Mouse (Mus musculus) retina, postnatal 1 day (tissue): ENCODE measurements at regions not wholly inside any gene's neighbourhood (a gene's known extent, or its start where the extent isn't known, plus 50 kb on each side); places are given as distances from the start of the nearest gene placed in this dataset.

Experiments used
- DNase-seq: peaks from one replicate; pipeline ENCODE4 v3.0.0-alpha.2; 2012

DNA sequence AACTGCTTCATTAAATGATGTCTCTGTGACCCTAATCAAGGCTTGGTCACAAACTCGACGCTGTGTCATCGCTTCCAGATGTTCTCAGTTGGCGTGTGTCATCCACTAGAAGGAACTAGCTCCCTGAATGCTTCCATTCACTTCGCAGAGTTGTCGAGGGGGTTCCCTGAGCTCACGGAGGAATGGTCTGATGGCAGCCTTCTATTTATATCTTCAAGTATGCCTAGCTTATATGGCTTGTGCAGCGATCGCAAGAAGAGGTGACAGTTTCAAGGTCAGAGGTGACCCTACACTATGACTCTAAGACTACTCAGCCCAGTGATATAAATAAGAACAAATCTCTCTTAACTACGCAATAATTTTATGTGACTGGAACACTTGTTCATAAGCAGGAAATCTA lies 126.3 kb downstream of the Nr4a2 start:
- no peak for DNase-seq

- DNase-seq: no peak
These were observed 131.0 kb downstream of the Nr4a2 start for GRCm38 (mm10) chr2:56992851-56993250.

GRCm38 (mm10) chr2:56991821-56992220 lies 132.0 kb downstream of the Nr4a2 start:
- DNase-seq: no peak

DNA sequence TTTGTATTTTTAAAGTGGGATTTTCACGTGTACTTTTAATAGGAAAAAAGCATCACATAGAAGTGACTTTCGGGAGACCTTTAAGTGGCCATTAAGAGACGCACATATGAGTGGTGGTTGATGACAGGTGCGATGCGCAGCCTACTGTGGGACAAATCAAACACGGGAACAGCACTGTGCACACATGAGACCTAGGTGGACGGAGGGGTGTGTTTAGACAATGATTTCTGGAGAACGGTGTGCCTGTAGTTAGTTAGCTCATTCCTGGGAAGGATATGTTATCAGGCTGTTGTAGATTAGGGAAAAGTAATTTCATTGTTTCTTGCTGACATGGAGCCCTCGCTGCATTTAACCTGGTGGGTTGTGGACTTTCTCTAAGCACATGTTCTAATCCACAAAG lies 133.0 kb downstream of the Nr4a2 start:
- no peak for DNase-seq

DNA sequence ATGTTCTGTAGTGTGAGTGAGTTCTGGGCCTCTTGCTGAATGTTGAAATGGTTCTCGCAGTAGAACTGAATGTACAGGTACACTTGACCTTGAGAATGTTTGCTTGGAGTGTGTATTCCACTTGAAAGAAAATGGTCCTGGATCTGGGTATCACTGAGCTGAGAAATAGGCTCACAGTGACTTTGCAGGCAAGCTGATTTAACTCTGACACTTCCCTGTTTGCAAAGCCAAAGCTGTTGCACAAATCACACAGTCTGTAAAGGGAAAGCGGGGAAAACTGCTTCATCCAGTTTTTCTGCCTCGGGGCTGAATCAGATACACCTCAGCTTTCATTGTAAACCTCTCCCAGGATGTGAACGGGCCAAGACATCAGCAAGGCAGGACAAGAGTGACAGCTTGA lies 140.6 kb downstream of the Nr4a2 start:
- DNase-seq: no peak

GRCm38 (mm10) chr2:56980601-56981000 lies 143.2 kb downstream of the Nr4a2 start:
- DNase-seq: no peak

DNA sequence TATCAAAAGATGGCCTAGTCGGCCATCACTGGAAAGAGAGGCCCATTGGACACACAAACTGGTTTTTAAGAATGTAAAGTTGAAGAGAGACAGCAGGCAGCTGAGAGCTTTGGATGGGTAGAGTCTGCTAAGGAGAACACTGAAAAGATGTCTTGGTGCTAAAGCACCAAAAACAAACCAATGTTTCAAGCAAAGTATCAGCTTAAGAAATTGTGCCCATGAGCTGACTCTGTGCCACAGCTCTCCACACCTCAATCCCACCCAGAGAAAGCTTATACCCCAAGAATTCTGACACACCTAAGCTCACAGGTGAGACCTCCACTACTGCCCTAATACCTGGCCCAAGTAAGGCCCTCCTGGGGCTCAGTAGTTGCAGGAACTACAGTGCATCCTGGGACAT lies 148.1 kb downstream of the Nr4a2 start:
- no peak for DNase-seq

GRCm38 (mm10) chr2:56963937-56964695 lies 159.7 kb downstream of the Nr4a2 start:
- no peak for DNase-seq

- DNase-seq: peak; percentile 44
These were observed 164.1 kb downstream of the Nr4a2 start for GRCm38 (mm10) chr2:56959695-56960094.

GRCm38 (mm10) chr2:56953337-56953736 lies 170.5 kb downstream of the Nr4a2 start:
- DNase-seq: peak; percentile 16

DNA sequence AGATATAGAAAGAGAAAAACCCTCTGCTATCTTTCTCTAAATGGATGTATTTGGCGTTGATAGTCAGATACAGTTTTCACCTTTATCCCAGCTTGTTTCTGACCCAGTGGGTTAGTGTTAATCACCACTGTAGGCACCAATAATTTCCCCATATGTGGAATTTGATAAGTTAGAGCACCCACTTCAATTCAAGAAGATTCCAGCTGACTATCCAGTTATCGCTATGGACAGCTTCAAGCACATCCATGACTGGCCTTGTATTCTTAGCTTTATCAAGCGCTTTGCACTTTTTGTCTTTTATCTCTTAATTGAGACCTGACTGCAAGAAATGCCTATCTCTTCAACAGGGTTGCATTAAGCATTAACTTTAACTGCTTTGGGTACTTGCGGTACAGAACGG lies 211.3 kb downstream of the Nr4a2 start:
- DNase-seq: no peak

DNA sequence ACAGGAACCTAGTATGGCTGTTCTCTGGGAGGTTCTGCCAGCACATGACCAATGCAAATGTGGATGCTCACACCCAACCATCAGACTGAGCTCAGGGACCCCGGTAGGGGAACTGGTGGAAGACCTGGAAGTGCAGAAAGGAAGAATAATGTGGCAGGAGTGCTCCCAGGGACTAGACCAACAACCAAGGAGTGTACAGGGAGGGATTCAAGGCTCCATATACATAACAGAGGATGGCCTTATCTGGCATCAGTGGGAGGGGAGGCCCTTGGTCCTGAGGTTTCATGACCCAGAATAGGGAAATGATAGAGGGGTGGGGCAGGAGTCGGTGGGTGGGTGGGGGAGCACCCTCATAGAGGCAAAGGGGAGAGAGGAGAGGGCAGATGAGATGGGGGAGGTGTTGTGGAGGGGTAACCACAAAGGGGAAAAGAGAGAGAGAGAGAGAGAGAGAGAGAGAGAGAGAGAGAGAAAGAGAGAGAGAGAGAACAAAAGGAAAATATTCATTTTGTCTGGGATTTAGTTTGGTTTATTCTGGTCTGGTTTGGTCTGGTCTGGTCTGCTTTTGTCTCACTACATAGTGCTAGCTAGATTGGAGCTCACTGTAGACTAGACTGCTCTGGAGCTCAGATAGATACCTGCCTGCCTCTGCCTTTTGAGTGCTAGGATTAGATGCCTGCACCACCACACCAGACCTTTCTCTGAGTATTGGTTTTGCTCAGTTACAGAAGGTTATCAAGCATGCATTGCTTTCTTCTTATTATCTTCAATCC lies 214.5 kb downstream of the Nr4a2 start:
- no peak for DNase-seq

GRCm38 (mm10) chr2:56885181-56885580 lies 238.6 kb downstream of the Nr4a2 start:
- DNase-seq: no peak

GRCm38 (mm10) chr2:56860776-56861175 lies 263.0 kb downstream of the Nr4a2 start:
- no peak for DNase-seq

DNA sequence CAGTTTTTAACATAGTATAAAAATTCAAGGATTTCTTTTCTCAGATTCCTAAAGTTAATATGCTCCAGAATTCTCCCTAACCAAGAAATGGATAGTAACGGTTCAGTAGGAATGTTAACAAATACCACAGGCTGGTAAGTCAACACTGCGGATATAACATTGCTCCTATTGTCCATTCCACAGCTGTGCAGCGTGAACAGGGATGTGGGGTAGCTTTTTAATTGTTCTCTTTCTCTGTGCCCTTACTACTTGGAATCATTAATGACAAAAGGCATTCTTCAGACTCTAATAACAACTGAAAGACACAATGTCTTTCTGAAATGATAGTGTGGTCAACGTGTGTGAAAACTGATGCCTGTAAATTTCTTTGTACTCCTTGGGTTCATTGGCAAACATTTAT lies 303.3 kb downstream of the Nr4a2 start:
- peak; percentile 21 for DNase-seq

DNA sequence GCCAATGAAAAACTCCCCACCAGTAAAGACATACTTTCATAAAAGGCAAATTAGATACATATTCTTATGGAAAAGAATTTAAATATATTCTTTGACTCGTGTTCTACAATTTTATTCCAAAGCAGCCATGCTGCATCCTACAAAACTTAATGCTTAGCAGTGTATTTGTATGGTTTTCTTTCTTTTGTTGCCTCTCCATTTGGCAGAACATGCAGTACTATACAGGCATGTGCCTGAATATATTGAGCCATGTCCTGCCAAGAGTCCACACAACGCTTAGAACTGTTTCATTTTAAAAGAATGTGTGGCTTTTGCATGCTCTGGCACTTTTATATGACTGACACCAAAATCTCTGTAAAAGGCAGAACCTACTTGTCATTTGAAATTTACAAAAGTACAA lies 339.0 kb downstream of the Nr4a2 start:
- DNase-seq: no peak
